Mouse (Mus musculus) hindbrain, embryonic 11.5 days (tissue): Measurements from ENCODE around the gene Mylk. TPM values are rescaled to one million over a fixed set of nuclear protein-coding genes. Genes with fewer than 3 reads are reported as not detected.
"Not testable (repeated sequence)": the region's sequence is repeated elsewhere in the genome, so short reads cannot be mapped to it uniquely, and the experiment has no call there.

Source experiments
- ATAC-seq: fragments of 200-750 bp; cut with Nextera tagmentation; 2 replicates; pipeline ENCODE4 v1.8.0; 2017; ENCODE audit warnings: mild to moderate bottlenecking, moderate TSS enrichment, moderate library complexity; ENCODE audit not compliant: low FRiP score
- DNase-seq: peaks from one replicate; pipeline ENCODE4 v3.0.0-alpha.2; 2015; ENCODE audit warnings: low spot score
- H3K27ac ChIP-seq: fragments of 300-500 bp; sonication (generic); 2 replicates; pipeline ENCODE4 v1.5.1; 2014; ENCODE audit warnings: mild to moderate bottlenecking, low read depth, low read length
- H3K27me3 ChIP-seq: fragments of 300-500 bp; sonication (generic); 2 replicates; pipeline ENCODE4 v1.6.1; 2014; ENCODE audit warnings: mild to moderate bottlenecking, low read length, moderate library complexity, mixed read lengths; ENCODE audit not compliant: control insufficient read depth, insufficient read depth
- H3K36me3 ChIP-seq: fragments of 300-500 bp; sonication (generic); 2 replicates; pipeline ENCODE4 v1.6.1; 2014; ENCODE audit warnings: mild to moderate bottlenecking, low read length, moderate library complexity, mixed read lengths; ENCODE audit not compliant: control insufficient read depth, insufficient read depth
- H3K4me1 ChIP-seq: fragments of 300-500 bp; sonication (generic); replicated peaks from 2 replicates; pipeline ENCODE4 v1.6.1; 2014; ENCODE audit warnings: low read length, mixed read lengths; ENCODE audit not compliant: control insufficient read depth, insufficient read depth
- H3K4me2 ChIP-seq: fragments of 300-500 bp; sonication (generic); replicated peaks from 2 replicates; pipeline ENCODE4 v1.6.1; 2014; ENCODE audit warnings: mild to moderate bottlenecking, low read depth, low read length
- H3K4me3 ChIP-seq: fragments of 300-500 bp; sonication (generic); 2 replicates; pipeline ENCODE4 v1.5.1; 2014; ENCODE audit warnings: low read depth, low read length
- H3K9ac ChIP-seq: fragments of 300-500 bp; sonication (generic); 2 replicates; pipeline ENCODE4 v1.6.1; 2014; ENCODE audit warnings: low read depth, low read length
- H3K9me3 ChIP-seq: fragments of 300-500 bp; sonication (generic); 2 replicates; pipeline ENCODE4 v1.6.1; 2016; ENCODE audit warnings: low read length; ENCODE audit not compliant: control insufficient read depth
- WGBS: fragments of 180-500 bp; shearing (Covaris S2); extraction: QIAGEN DNeasy Blood & Tissue Kit; methylation state at CpG from one replicate; pipeline ENCODE4 v1.1.7; 2014; 5-methylcytosine and 5-hydroxymethylcytosine counted together
- polyA plus RNA-seq: library from polyadenylated mRNA; unstranded; fragments of >200 nt; fragmentation: Nextera tagmentation; extraction: Ambion mirVana; gene quantifications from 2 replicates; pipeline ENCODE4 v1.2.1, GENCODE M21; 2014

Mylk gene
- polyA plus RNA-seq, 1 experiment from 2014 or later = 4.5 TPM

- H3K36me3 ChIP-seq, H3K27me3 ChIP-seq, H3K4me3 ChIP-seq, DNase-seq, H3K27ac ChIP-seq, H3K9me3 ChIP-seq, ATAC-seq, H3K9ac ChIP-seq, H3K4me2 ChIP-seq, H3K4me1 ChIP-seq: not testable (repeated sequence)
These were observed 68.2 kb downstream of the Mylk start for GRCm38 (mm10) chr16:34813161-34813560.

DNA sequence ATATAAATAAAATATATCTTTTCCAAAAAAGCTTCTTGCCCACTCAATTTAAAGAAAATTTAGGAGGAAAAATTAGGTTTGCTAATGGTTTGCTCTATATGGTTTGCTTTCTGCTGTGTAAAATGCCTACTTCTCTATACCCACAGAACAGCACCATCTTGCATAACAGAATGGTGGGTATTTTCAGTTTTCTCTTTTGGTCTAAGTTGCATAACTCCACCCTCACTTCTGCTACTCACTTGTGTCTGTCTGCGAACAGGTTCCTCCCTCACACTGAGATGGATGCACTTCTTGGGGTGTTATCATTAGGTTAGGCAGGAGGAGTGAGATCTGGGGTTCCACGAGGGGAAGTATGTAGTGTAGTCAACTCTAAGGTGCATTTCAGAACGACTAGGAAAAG is 68.6 kb downstream of the Mylk start:
- no peaks in the 10 kb centered on the region for H3K27me3 ChIP-seq
- H3K36me3 ChIP-seq = no peaks in the 10 kb centered on the region
- H3K4me2 ChIP-seq = no peak overlapping the region
- H3K27ac ChIP-seq = no peak overlapping the region
- WGBS = 84% methylated on average over 3 of the region's 3 CpGs
- no peak overlapping the region for H3K4me3 ChIP-seq
- no peak for ATAC-seq
- no peak for DNase-seq
- H3K4me1 ChIP-seq = no peaks in the 10 kb centered on the region
- no peaks in the 10 kb centered on the region for H3K9me3 ChIP-seq
- H3K9ac ChIP-seq = no peak overlapping the region

DNA sequence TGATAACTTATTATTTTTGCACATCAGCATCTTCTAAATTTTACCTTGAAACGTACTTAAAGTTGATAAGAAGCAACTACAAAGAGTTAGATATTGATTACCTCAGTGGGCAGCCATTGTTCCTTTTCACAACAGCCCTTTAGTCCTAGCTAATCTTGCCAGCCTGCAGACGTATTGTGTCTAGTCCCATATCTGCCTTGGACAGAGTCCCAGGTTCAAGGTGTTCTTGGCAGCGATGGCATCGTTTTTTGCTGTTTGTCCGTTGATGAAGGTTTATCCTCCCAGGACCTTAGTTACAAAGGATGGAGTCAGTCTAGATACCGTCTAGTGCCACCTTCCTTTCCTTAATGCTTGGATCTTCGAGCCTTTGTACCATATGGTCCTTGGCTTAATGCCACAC is 69.6 kb downstream of the Mylk start:
- Histone ChIP-seq H3K27me3 (no peaks in the 10 kb centered on the region), H3K4me3 (no peak overlapping the region), H3K9ac (no peak overlapping the region), H3K27ac (no peak overlapping the region), H3K4me2 (no peak overlapping the region), H3K4me1 (no peaks in the 10 kb centered on the region), H3K9me3 (no peaks in the 10 kb centered on the region), H3K36me3 (no peaks in the 10 kb centered on the region)
- WGBS = 89% methylated on average over 7 of the region's 7 CpGs
- DNase-seq = no peak
- no peak for ATAC-seq

- Histone ChIP-seq H3K27me3 (no peaks in the 10 kb centered on the region), H3K4me2 (no peak overlapping the region), H3K9me3 (no peaks in the 10 kb centered on the region), H3K4me3 (no peak overlapping the region), H3K36me3 (no peaks in the 10 kb centered on the region), H3K9ac (no peak overlapping the region), H3K27ac (no peak overlapping the region), H3K4me1 (no peaks in the 10 kb centered on the region)
- ATAC-seq = no peak
- no peak for DNase-seq
- WGBS = 90% methylated on average over 7 of the region's 7 CpGs
These were observed 71.5 kb downstream of the Mylk start for GRCm38 (mm10) chr16:34816548-34816947.

- no peak overlapping the region for H3K4me3 ChIP-seq
- H3K9me3 ChIP-seq = no peaks in the 10 kb centered on the region
- no peaks in the 10 kb centered on the region for H3K36me3 ChIP-seq
- ATAC-seq (no peak), DNase-seq (no peak)
- no peaks in the 10 kb centered on the region for H3K4me1 ChIP-seq
- no peaks in the 10 kb centered on the region for H3K27me3 ChIP-seq
- H3K4me2 ChIP-seq = no peak overlapping the region
- H3K9ac ChIP-seq = no peak overlapping the region
- no peak overlapping the region for H3K27ac ChIP-seq
- 85% methylated on average over 7 of the region's 7 CpGs for WGBS
These were observed 80.2 kb downstream of the Mylk start for GRCm38 (mm10) chr16:34825111-34825744.

DNA sequence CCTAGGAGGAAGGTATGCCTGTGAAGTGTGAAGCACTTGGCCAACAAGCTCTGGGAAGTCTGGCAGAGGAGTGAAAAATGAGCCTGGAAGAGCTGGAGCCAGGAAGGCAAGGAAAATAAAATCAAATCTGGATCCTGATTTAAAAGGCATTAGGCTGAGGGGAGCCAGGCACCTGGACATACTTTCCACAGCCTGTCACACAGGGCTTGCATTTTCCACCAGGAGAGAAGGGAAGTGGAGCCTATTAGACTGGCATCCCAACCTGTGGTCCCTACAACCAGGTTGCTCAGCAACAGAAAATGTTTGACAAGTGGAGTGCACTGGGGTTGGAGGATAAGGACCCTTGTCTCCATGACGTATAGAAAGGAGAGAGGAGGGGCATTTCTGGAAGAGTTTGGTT is 89.5 kb downstream of the Mylk start:
- Histone ChIP-seq H3K27ac (no peak overlapping the region), H3K9me3 (no peaks in the 10 kb centered on the region), H3K27me3 (no peaks in the 10 kb centered on the region), H3K4me2 (no peak overlapping the region), H3K4me1 (no peaks in the 10 kb centered on the region), H3K9ac (no peak overlapping the region), H3K36me3 (no peaks in the 10 kb centered on the region), H3K4me3 (no peak overlapping the region)
- DNase-seq = no peak
- no peak for ATAC-seq
- WGBS = 26% methylated on average over 1 of the region's 1 CpGs

DNA sequence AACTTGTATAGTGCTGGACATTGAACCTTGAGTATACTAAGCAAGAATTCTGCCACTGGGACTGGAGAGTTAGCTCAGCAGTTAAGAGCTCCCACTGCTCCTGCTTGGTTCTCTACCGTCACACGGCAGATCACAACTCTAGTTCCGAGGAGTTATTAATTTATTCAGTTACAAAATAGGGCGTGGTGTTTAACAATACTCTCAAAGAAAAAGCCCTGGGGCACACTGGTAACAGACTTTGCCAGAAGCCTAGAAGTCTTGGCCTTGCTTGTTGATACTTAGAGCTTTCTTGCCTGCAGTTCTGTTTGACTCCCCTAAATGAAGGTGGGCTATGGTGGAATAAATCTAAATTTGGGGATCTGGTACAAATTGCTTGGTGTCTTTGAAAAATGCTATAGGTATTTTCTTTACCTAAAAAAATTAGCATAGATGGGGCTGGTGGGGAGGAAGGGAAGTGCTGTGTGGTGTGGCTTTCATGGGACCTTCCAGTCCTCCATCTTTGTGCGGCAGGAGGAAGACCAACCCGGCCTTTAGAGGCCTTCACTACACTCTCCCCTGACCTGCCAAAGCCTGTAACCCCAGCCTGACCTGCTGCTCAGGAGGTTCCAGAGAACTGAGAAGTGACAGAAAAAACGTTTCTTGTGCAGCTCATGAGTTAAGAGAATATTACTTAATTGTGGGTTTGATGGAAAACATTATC is 94.1 kb downstream of the Mylk start:
- no peak for DNase-seq
- Histone ChIP-seq H3K27ac (no peak overlapping the region), H3K4me1 (no peaks in the 10 kb centered on the region), H3K9ac (no peak overlapping the region), H3K27me3 (no peaks in the 10 kb centered on the region), H3K36me3 (no peaks in the 10 kb centered on the region), H3K4me2 (no peak overlapping the region), H3K9me3 (no peaks in the 10 kb centered on the region), H3K4me3 (no peak overlapping the region)
- no peak for ATAC-seq
- 74% methylated on average over 7 of the region's 7 CpGs for WGBS

DNA sequence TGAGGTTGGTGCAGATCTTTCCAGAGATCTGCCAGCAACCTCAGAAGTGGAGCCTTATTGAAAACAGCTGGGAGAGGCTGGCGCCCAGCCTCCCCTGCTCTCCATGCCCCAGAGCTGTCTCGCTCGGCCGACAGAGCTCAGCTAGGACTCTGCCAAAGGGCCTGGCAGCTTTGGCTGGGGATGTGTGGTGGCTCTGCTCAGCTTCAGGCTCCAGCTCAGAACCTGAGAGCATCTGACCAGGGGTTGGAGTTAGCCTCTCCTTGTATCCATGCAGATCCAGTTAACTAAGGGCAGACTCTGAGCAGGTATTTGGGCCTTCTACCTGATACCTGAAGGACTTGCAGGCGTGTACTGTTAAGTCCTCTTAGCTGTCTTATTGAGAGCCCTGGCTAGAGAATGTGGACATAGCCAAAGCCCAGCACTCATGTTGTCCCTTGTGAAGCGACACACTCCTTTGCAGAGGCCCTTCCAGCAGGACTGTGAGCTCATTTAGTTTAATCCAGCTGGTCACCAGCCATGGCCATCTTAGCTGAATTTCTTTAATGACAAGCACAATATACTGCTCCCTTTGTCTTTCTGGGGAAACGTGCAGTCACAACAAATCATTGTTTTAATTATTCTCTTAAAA is 94.8 kb downstream of the Mylk start:
- no peak overlapping the region for H3K4me2 ChIP-seq
- ATAC-seq (no peak), DNase-seq (no peak)
- no peak overlapping the region for H3K9ac ChIP-seq
- H3K27ac ChIP-seq = no peak overlapping the region
- H3K4me3 ChIP-seq = no peak overlapping the region
- no peaks in the 10 kb centered on the region for H3K36me3 ChIP-seq
- H3K9me3 ChIP-seq = no peaks in the 10 kb centered on the region
- no peaks in the 10 kb centered on the region for H3K27me3 ChIP-seq
- 77% methylated on average over 7 of the region's 7 CpGs for WGBS
- no peaks in the 10 kb centered on the region for H3K4me1 ChIP-seq

DNA sequence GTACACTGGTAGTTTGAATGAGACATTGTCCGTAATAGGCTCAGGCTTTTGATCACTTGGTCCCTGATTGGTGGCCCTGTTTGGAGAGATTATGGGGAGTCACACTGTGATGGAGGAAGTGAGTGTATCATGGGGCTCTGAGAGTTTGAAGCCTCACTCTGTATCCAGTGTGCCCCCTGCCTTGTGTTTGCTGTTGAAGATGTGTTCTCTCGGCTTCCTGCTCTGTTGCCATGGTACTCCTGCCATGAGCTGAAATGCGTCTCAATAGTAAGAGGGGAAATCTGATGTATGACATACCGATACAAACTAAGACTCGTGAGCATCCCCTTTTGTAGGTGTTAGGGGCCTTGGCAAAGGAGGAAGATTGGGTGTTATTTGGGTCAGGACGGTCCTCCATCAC is 99.8 kb downstream of the Mylk start:
- Histone ChIP-seq H3K27ac (no peak overlapping the region), H3K36me3 (no peaks in the 10 kb centered on the region), H3K4me2 (no peak overlapping the region), H3K27me3 (no peaks in the 10 kb centered on the region), H3K9me3 (no peaks in the 10 kb centered on the region), H3K4me1 (no peaks in the 10 kb centered on the region), H3K4me3 (no peak overlapping the region), H3K9ac (no peak overlapping the region)
- no peak for ATAC-seq
- 67% methylated on average over 6 of the region's 6 CpGs for WGBS
- no peak for DNase-seq
